Mouse (Mus musculus) bone marrow, adult 2 months (tissue): ENCODE data around the gene Mob3a.

Experiments
- CTCF ChIP-seq: fragments of 200-500 bp; IDR thresholded peaks from 2 replicates; pipeline ENCODE4 v1.5.1; 2011; ENCODE audit warnings: low read length, control low read depth; ENCODE audit not compliant: control insufficient read depth, insufficient read depth
- POLR2A ChIP-seq: fragments of 200-500 bp; IDR thresholded peaks from 2 replicates; pipeline ENCODE4 v1.6.1; 2011; ENCODE audit warnings: low read depth, mild to moderate bottlenecking, control low read depth, low read length, borderline replicate concordance; ENCODE audit not compliant: control insufficient read depth

- TF ChIP-seq CTCF (no peak), POLR2A (no peak)
Observed at GRCm38 (mm10) chr10:80717281-80717680, 15.5 kb upstream of the Mob3a start.
